Mouse (Mus musculus) liver, embryonic 14 days (tissue): ENCODE measurements around the gene Myh11. TPM values are rescaled to one million over a fixed set of nuclear protein-coding genes. Genes with fewer than 3 reads are reported as not detected.

Source experiments
- polyA plus RNA-seq: library from polyadenylated mRNA; depleted of rRNA; stranded (reverse); fragments of >200 nt; gene quantifications from 2 replicates; pipeline ENCODE4 v1.2.3, GENCODE M21; 2012; rRNA removed

Myh11 gene
- polyA plus RNA-seq: 0.39 and 0.58 TPM in 2 replicates

GRCm38 (mm10) chr16:14291223-14291622 lies at the start of gene Myh11:
Myh11 (minus strand) TSS chr16:14291372.

GRCm38 (mm10) chr16:14316884-14317876 lies 26.0 kb upstream of the Myh11 start, which contains the start of gene Fopnl:
Fopnl (minus strand) TSS chr16:14317405.

GRCm38 (mm10) chr16:14162988-14163416 lies 128.2 kb downstream of the Myh11 start, which contains the start of the genes Nde1 and Marf1:
Nde1 (plus strand) TSS chr16:14163275.
Marf1 (minus strand) TSS chr16:14163351.

Other genes with a start within 250 kb of the Myh11 start
- gene Nde1, start 128.1 kb downstream of the Myh11 start, polyA plus RNA-seq: 39.5 and 45.1 TPM in 2 replicates
- gene Marf1, start 128.0 kb downstream of the Myh11 start, polyA plus RNA-seq: 5.4 and 5.8 TPM in 2 replicates
- 24.0 and 27.4 TPM in 2 replicates for gene Fopnl, start 26.0 kb upstream of the Myh11 start, polyA plus RNA-seq
- gene Abcc1, start 70.2 kb upstream of the Myh11 start, polyA plus RNA-seq: 2.2 and 2.4 TPM in 2 replicates